Mouse (Mus musculus) MEL (cell line): ENCODE measurements at regions not wholly inside any gene's neighbourhood (a gene's known extent, or its start where the extent isn't known, plus 50 kb on each side); places are given as distances from the start of the nearest gene placed in this dataset.

Experiments
- DNase-seq: peaks from one replicate; pipeline ENCODE4 v3.0.0; 2011; ENCODE audit warnings: low read depth, low spot score
- H3K27ac ChIP-seq: 2 replicates; pipeline ENCODE4 v1.5.1; 2012; ENCODE audit warnings: low read depth, mild to moderate bottlenecking, control low read depth, low read length, moderate library complexity; ENCODE audit not compliant: control insufficient read depth
- H3K27me3 ChIP-seq, 2 experiments: fragments of 150-350 bp in 1 of 2; sonication (generic) in 1 of 2; 2 replicates each; pipeline ENCODE4 v1.6.1; 2012; ENCODE audit warnings: low read length in 2 of 2, mild to moderate bottlenecking in 2 of 2, improper control_type of control experiment in 1 of 2, moderate library complexity in 1 of 2; ENCODE audit not compliant: insufficient read depth in 2 of 2, control insufficient read depth in 1 of 2
- H3K36me3 ChIP-seq, 2 experiments: 2 replicates each; pipeline ENCODE4 v1.6.1; 2012 to 2014; ENCODE audit warnings: low read length in 2 of 2, improper control_type of control experiment in 1 of 2, inconsistent platforms in 1 of 2, mild to moderate bottlenecking in 1 of 2; ENCODE audit not compliant: insufficient read depth in 2 of 2, control insufficient read depth in 1 of 2
- H3K4me1 ChIP-seq, 2 experiments: fragments of 150-350 bp in 1 of 2; sonication (generic) in 1 of 2; 2 replicates each; pipeline ENCODE4 v1.6.1; 2012; ENCODE audit warnings: low read length in 2 of 2, improper control_type of control experiment in 1 of 2, mild to moderate bottlenecking in 1 of 2; ENCODE audit not compliant: insufficient read depth in 2 of 2, control insufficient read depth in 1 of 2
- H3K4me3 ChIP-seq, 2 experiments: fragments of 150-350 bp in 1 of 2; sonication (generic) in 1 of 2; 2 replicates each; pipeline ENCODE4 v1.5.1; 2012; ENCODE audit warnings: low read depth in 2 of 2, low read length in 2 of 2, mild to moderate bottlenecking in 2 of 2, moderate library complexity in 2 of 2, control low read depth in 1 of 2, improper control_type of control experiment in 1 of 2; ENCODE audit not compliant: control insufficient read depth in 1 of 2, insufficient read depth in 1 of 2
- H3K79me2 ChIP-seq: 2 replicates; pipeline ENCODE4 v1.6.1; 2012; ENCODE audit warnings: mild to moderate bottlenecking, low read length, moderate library complexity; ENCODE audit not compliant: control insufficient read depth, poor library complexity, insufficient read depth
- H3K9ac ChIP-seq: 2 replicates; pipeline ENCODE4 v1.6.1; 2012; ENCODE audit warnings: low read depth, mild to moderate bottlenecking, control low read depth, low read length, moderate library complexity; ENCODE audit not compliant: control insufficient read depth, poor library complexity, severe bottlenecking
- H3K9me3 ChIP-seq: fragments of 150-350 bp; sonication (generic); replicated peaks from 2 replicates; pipeline ENCODE4 v1.6.1; 2012; ENCODE audit warnings: mild to moderate bottlenecking, low read length, improper control_type of control experiment, moderate library complexity; ENCODE audit not compliant: insufficient read depth
- E2F4 ChIP-seq: IDR thresholded peaks from 2 replicates; pipeline ENCODE4 v1.6.1; 2011; ENCODE audit warnings: low read depth, low read length, improper control_type of control experiment, borderline replicate concordance
- GATA1 ChIP-seq: IDR thresholded peaks from 2 replicates; pipeline ENCODE4 v1.6.1; 2011; ENCODE audit warnings: low read depth, low read length, improper control_type of control experiment
- HCFC1 ChIP-seq: IDR thresholded peaks from 2 replicates; pipeline ENCODE4 v1.6.1; 2012; ENCODE audit warnings: low read depth, mild to moderate bottlenecking, inconsistent platforms, low read length, improper control_type of control experiment, moderate library complexity
- JUND ChIP-seq: IDR thresholded peaks from 2 replicates; pipeline ENCODE4 v1.6.1; 2011; ENCODE audit warnings: low read depth, mild to moderate bottlenecking, improper control_type of control experiment, low read length
- KAT2A ChIP-seq: conservative IDR thresholded peaks from 2 replicates; pipeline ENCODE4 v1.6.1; 2012; ENCODE audit warnings: low read depth, low read length, improper control_type of control experiment, inconsistent platforms
- MAX ChIP-seq: IDR thresholded peaks from 2 replicates; pipeline ENCODE4 v1.6.1; 2011; ENCODE audit warnings: low read length, improper control_type of control experiment
- MAZ ChIP-seq: IDR thresholded peaks from 2 replicates; pipeline ENCODE4 v1.6.1; 2012; ENCODE audit warnings: low read depth, mild to moderate bottlenecking, inconsistent platforms, low read length, improper control_type of control experiment
- MYB ChIP-seq: IDR thresholded peaks from 2 replicates; pipeline ENCODE4 v1.6.1; 2011; ENCODE audit warnings: mild to moderate bottlenecking, low read depth, low read length, improper control_type of control experiment
- NRF1 ChIP-seq: IDR thresholded peaks from 2 replicates; pipeline ENCODE4 v1.6.1; 2014; ENCODE audit warnings: low read depth, mild to moderate bottlenecking, inconsistent platforms, low read length, improper control_type of control experiment, moderate library complexity; ENCODE audit not compliant: poor library complexity, insufficient read depth, severe bottlenecking
- POLR2AphosphoS2 ChIP-seq: IDR thresholded peaks from 2 replicates; pipeline ENCODE4 v1.6.1; 2011; ENCODE audit warnings: low read length, improper control_type of control experiment
- POLR2AphosphoS5 ChIP-seq: IDR thresholded peaks from 2 replicates; pipeline ENCODE4 v1.6.1; 2012; ENCODE audit warnings: low read depth, borderline replicate concordance, mild to moderate bottlenecking, inconsistent platforms, low read length, moderate library complexity, mixed read lengths
- RCOR1 ChIP-seq: IDR thresholded peaks from 2 replicates; pipeline ENCODE4 v1.6.1; 2012; ENCODE audit warnings: low read depth, mild to moderate bottlenecking, inconsistent platforms, low read length, improper control_type of control experiment
- SMC3 ChIP-seq: IDR thresholded peaks from 2 replicates; pipeline ENCODE4 v1.6.1; 2011; ENCODE audit warnings: low read depth, low read length, improper control_type of control experiment
- UBTF ChIP-seq: IDR thresholded peaks from 2 replicates; pipeline ENCODE4 v1.6.1; 2012; ENCODE audit warnings: low read depth, mild to moderate bottlenecking, inconsistent platforms, low read length, improper control_type of control experiment, moderate library complexity, borderline replicate concordance; ENCODE audit not compliant: insufficient read depth
- USF1 ChIP-seq: IDR thresholded peaks from 2 replicates; pipeline ENCODE4 v1.6.1; 2014; ENCODE audit warnings: low read depth, mild to moderate bottlenecking, inconsistent platforms, low read length, improper control_type of control experiment, moderate library complexity

DNA sequence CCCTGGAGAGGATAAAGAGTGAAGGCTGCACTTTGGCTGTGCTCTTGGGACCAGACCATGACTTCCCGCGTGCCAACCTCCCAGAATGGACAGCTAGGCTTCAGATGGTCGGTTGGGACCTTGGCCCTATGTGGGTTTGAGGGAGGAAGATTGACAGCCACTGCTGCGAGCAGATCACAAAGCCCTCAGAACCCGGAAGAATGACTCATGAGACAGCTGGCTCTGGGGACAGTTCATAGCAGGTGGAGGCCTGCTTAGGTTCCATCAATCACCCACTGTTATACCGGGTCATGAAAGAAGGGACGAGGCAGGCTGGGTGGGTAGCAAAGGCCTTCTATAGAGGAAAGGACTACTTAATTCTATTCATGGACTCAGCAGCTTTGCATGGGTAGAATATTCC is 63.9 kb downstream of the Tnp1 start:
- Histone ChIP-seq H3K27me3 (no peaks in the 10 kb centered on the region), H3K4me1 (no peaks in the 10 kb centered on the region), H3K36me3 (no peaks in the 10 kb centered on the region), H3K27ac (no peak overlapping the region), H3K4me3 (no peak overlapping the region), H3K9ac (no peak overlapping the region), H3K9me3 (no peaks in the 10 kb centered on the region), H3K79me2 (no peaks in the 10 kb centered on the region)
- no peak for TF ChIP-seq POLR2AphosphoS5
- TF ChIP-seq KAT2A: no peak
- TF ChIP-seq MAX: no peak
- no peak for TF ChIP-seq MAZ
- TF ChIP-seq USF1: no peak
- no peak for DNase-seq

DNA sequence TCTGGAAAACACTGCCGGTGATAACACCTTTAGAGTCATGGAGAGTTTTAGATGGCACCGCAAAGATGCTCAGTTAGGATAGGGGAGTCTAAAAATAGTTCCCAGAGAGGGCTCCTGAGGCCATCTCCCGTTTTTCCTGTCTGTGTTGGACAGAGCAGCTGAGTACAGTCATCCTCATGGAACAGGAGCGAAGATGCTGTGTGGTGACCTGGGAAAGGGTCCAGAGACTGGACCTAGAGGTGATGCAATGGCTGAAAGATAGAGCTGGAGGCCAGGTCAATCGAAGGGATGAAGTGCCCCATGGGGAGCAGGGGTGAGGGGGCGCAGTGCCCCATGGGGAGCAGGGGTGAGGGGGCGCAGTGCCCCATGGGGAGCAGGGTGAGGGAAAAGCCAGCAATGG is 64.3 kb downstream of the Tnp1 start:
- TF ChIP-seq GATA1 (no peak), MYB (no peak), E2F4 (no peak), HCFC1 (no peak), JUND (no peak)
- no peak for DNase-seq
- H3K4me1 ChIP-seq: no peaks in the 10 kb centered on the region
- H3K27ac ChIP-seq: no peak overlapping the region
- no peak overlapping the region for H3K4me3 ChIP-seq
- H3K36me3 ChIP-seq: no peaks in the 10 kb centered on the region
- H3K79me2 ChIP-seq: no peaks in the 10 kb centered on the region
- H3K9me3 ChIP-seq: no peaks in the 10 kb centered on the region
- no peaks in the 10 kb centered on the region for H3K27me3 ChIP-seq
- no peak overlapping the region for H3K9ac ChIP-seq

DNA sequence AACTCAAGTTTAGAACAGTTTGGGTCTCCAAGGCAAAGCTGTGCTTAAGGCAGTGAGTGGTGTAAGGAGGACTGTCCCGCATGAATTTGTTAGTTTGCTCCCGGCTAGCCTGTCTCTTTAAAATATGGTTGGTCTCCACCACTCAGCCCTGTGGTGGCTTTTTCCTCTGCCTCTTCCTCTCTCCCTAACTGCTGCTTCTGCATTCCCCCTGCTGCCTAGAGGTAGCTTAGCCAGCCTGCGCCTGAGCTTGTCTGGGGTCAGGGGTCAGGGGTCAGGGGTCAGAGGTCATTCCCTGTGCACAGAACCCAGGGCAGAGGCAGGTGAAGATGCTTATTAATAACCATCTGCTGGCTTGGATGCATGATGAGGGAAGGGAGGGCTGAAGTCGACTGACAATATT is 69.5 kb downstream of the Tnp1 start:
- H3K9ac ChIP-seq: no peak overlapping the region
- no peak for DNase-seq

More for the DNA sequence above, 69.5 kb downstream of the Tnp1 start:
- H3K4me1 ChIP-seq: no peaks in the 10 kb centered on the region
- TF ChIP-seq KAT2A (no peak), SMC3 (no peak), UBTF (no peak), POLR2AphosphoS2 (no peak), NRF1 (no peak), RCOR1 (no peak)
- no peaks in the 10 kb centered on the region for H3K36me3 ChIP-seq
- no peaks in the 10 kb centered on the region for H3K27me3 ChIP-seq
- no peak overlapping the region for H3K4me3 ChIP-seq
- no peaks in the 10 kb centered on the region for H3K9me3 ChIP-seq
- no peak overlapping the region for H3K27ac ChIP-seq
- no peaks in the 10 kb centered on the region for H3K79me2 ChIP-seq
